Mouse (Mus musculus) hindbrain, postnatal 0 days (tissue): Measurements from ENCODE around the gene Msantd3. TPM values are rescaled to one million over a fixed set of nuclear protein-coding genes. Genes with fewer than 3 reads are reported as not detected.

Experiments
- ATAC-seq: fragments of 200-750 bp; cut with Nextera tagmentation; 2 replicates; pipeline ENCODE4 v1.8.0; 2017; ENCODE audit warnings: mild to moderate bottlenecking, moderate TSS enrichment, moderate library complexity
- DNase-seq: peaks from one replicate; pipeline ENCODE4 v3.0.0-alpha.2; 2015; ENCODE audit warnings: low spot score
- H3K27ac ChIP-seq: fragments of 300-500 bp; sonication (generic); 2 replicates; pipeline ENCODE4 v1.5.1; 2014; ENCODE audit warnings: mild to moderate bottlenecking
- H3K27me3 ChIP-seq: fragments of 300-500 bp; sonication (generic); 2 replicates; pipeline ENCODE4 v1.6.1; 2014; ENCODE audit warnings: low read length, mixed read lengths; ENCODE audit not compliant: insufficient read depth
- H3K36me3 ChIP-seq: fragments of 300-500 bp; sonication (generic); 2 replicates; pipeline ENCODE4 v1.6.1; 2014; ENCODE audit warnings: low read length, mixed read lengths; ENCODE audit not compliant: insufficient read depth
- H3K4me1 ChIP-seq: fragments of 300-500 bp; sonication (generic); 2 replicates; pipeline ENCODE4 v1.6.1; 2014; ENCODE audit warnings: antibody characterized with exemption, low read length, mixed read lengths; ENCODE audit not compliant: insufficient read depth
- H3K4me2 ChIP-seq: fragments of 300-500 bp; sonication (generic); 2 replicates; pipeline ENCODE4 v1.6.1; 2014; ENCODE audit warnings: low read depth, mild to moderate bottlenecking, low read length, moderate library complexity, mixed read lengths
- H3K4me3 ChIP-seq: fragments of 300-500 bp; sonication (generic); 2 replicates; pipeline ENCODE4 v1.5.1; 2014; ENCODE audit warnings: low read length
- H3K9ac ChIP-seq: fragments of 300-500 bp; sonication (generic); replicated peaks from 2 replicates; pipeline ENCODE4 v1.6.1; 2014; ENCODE audit warnings: mild to moderate bottlenecking, low read length, moderate library complexity, mixed read lengths
- H3K9me3 ChIP-seq: fragments of 300-500 bp; sonication (generic); 2 replicates; pipeline ENCODE4 v1.6.1; 2016; ENCODE audit warnings: low read length, mixed read lengths
- CTCF ChIP-seq: IDR thresholded peaks from 2 replicates; pipeline ENCODE4 v1.5.1; 2016; ENCODE audit warnings: antibody characterized with exemption, control low read depth, low read depth
- WGBS: fragments of 180-500 bp; shearing (Covaris S2); extraction: QIAGEN DNeasy Blood & Tissue Kit; methylation state at CpG from one replicate; pipeline ENCODE4 v1.1.7; 2014; 5-methylcytosine and 5-hydroxymethylcytosine counted together
- polyA plus RNA-seq: library from polyadenylated mRNA; unstranded; fragments of >200 nt; fragmentation: Nextera tagmentation; extraction: Ambion mirVana; gene quantifications from 2 replicates; pipeline ENCODE4 v1.2.1, GENCODE M21; 2015
- total RNA-seq: library from RNA; depleted of rRNA; stranded (reverse); fragments of >200 nt; gene quantifications from 2 replicates; pipeline ENCODE4 v1.2.3, GENCODE M21; 2014

Msantd3 gene
- total and polyA plus RNA-seq, 2 experiments from 2014 or later, result 25.1 to 27.3 TPM

- H3K27ac ChIP-seq, result peak overlapping the region; percentile 94
- TF ChIP-seq CTCF, result no peak
- no peaks in the 10 kb centered on the region for H3K27me3 ChIP-seq
- no peaks in the 10 kb centered on the region for H3K36me3 ChIP-seq
- H3K4me1 ChIP-seq, result no peaks in the 10 kb centered on the region
- H3K4me3 ChIP-seq, result peak overlapping the region; percentile 76
- no peaks in the 10 kb centered on the region for H3K9me3 ChIP-seq
- WGBS, result 2% methylated on average over 62 of the region's 92 CpGs
- peak; percentile 73 for ATAC-seq
- H3K9ac ChIP-seq, result peak overlapping the region; percentile 88
- H3K4me2 ChIP-seq, result peak overlapping the region; percentile 81
- peak; percentile 60 for DNase-seq
Observed at GRCm38 (mm10) chr4:48585241-48586098, 45.7 kb downstream of the Msantd3 start.

GRCm38 (mm10) chr4:48586099-48586821, 46.5 kb downstream of the Msantd3 start:
- H3K4me2 ChIP-seq, result peak overlapping the region; percentile 81
- 0 out of 2 replicates have a peak, but pooled peaks have one; percentile 24 for TF ChIP-seq CTCF
- H3K36me3 ChIP-seq, result no peaks in the 10 kb centered on the region
- no peaks in the 10 kb centered on the region for H3K27me3 ChIP-seq
- H3K27ac ChIP-seq, result peak overlapping the region; percentile 94
- no peaks in the 10 kb centered on the region for H3K4me1 ChIP-seq
- WGBS, result 3% methylated on average over 12 of the region's 12 CpGs
- peak overlapping the region; percentile 88 for H3K9ac ChIP-seq
- no peaks in the 10 kb centered on the region for H3K9me3 ChIP-seq
- DNase-seq (peak; percentile 70), ATAC-seq (peak; percentile 39)
- peak overlapping the region; percentile 76 for H3K4me3 ChIP-seq

- TF ChIP-seq CTCF, result peak; percentile 48
- 98% methylated on average over 2 of the region's 2 CpGs for whole genome bisulfite sequencing
- Histone ChIP-seq H3K4me2 (no peak overlapping the region), H3K9me3 (no peaks in the 10 kb centered on the region), H3K27me3 (no peaks in the 10 kb centered on the region), H3K4me1 (0 out of 2 replicates have a peak, but pooled peaks cover 3% of the 10 kb centered on the region), H3K9ac (no peak overlapping the region), H3K4me3 (no peak overlapping the region), H3K36me3 (no peaks in the 10 kb centered on the region), H3K27ac (no peak overlapping the region)
- no peak for DNase-seq
- no peak for ATAC-seq
Observed at GRCm38 (mm10) chr4:48587526-48587925, 47.8 kb downstream of the Msantd3 start.

GRCm38 (mm10) chr4:48588576-48588975, 48.8 kb downstream of the Msantd3 start:
- H3K4me2 ChIP-seq, result no peak overlapping the region
- no peaks in the 10 kb centered on the region for H3K27me3 ChIP-seq
- DNase-seq (no peak), ATAC-seq (no peak)
- 0 out of 2 replicates have a peak, but pooled peaks cover 3% of the 10 kb centered on the region for H3K4me1 ChIP-seq
- no peak overlapping the region for H3K9ac ChIP-seq
- 62% methylated on average over 9 of the region's 9 CpGs for WGBS
- no peak overlapping the region for H3K27ac ChIP-seq
- H3K4me3 ChIP-seq, result no peak overlapping the region
- no peaks in the 10 kb centered on the region for H3K9me3 ChIP-seq
- no peaks in the 10 kb centered on the region for H3K36me3 ChIP-seq
- no peak for TF ChIP-seq CTCF

GRCm38 (mm10) chr4:48590862-48591261, 51.1 kb downstream of the Msantd3 start:
- Histone ChIP-seq H3K4me1 (0 out of 2 replicates have a peak, but pooled peaks cover 3% of the 10 kb centered on the region), H3K27ac (no peak overlapping the region), H3K4me3 (no peak overlapping the region), H3K27me3 (no peaks in the 10 kb centered on the region), H3K9me3 (no peaks in the 10 kb centered on the region), H3K4me2 (no peak overlapping the region), H3K36me3 (no peaks in the 10 kb centered on the region), H3K9ac (no peak overlapping the region)
- 80% methylated on average over 7 of the region's 7 CpGs for WGBS
- TF ChIP-seq CTCF, result no peak
- DNase-seq, result no peak
- no peak for ATAC-seq

- Histone ChIP-seq H3K27ac (no peak overlapping the region), H3K9ac (no peak overlapping the region), H3K4me3 (no peak overlapping the region), H3K4me1 (0 out of 2 replicates have a peak, but pooled peaks cover 3% of the 10 kb centered on the region), H3K36me3 (no peaks in the 10 kb centered on the region), H3K9me3 (no peaks in the 10 kb centered on the region), H3K4me2 (no peak overlapping the region), H3K27me3 (no peaks in the 10 kb centered on the region)
- no peak for ATAC-seq
- no peak for TF ChIP-seq CTCF
- 84% methylated on average over 3 of the region's 3 CpGs for WGBS
- no peak for DNase-seq
Observed at GRCm38 (mm10) chr4:48591390-48591789, 51.7 kb downstream of the Msantd3 start.
